Mouse (Mus musculus): Measurements from ENCODE around the gene Wdr25.

Wdr25 gene

GRCm38 (mm10) chr12:108938844-108939243, 45.4 kb downstream of the Wdr25 start:
- DNase-seq, result no peak

GRCm38 (mm10) chr12:108939317-108939716, 45.9 kb downstream of the Wdr25 start:
- DNase-seq, result no peak

- DNase-seq, result no peak
These were observed 46.8 kb downstream of the Wdr25 start for GRCm38 (mm10) chr12:108940255-108940654.

GRCm38 (mm10) chr12:108941282-108941681, 47.9 kb downstream of the Wdr25 start:
- DNase-seq, result no peak

GRCm38 (mm10) chr12:108942203-108942923, 48.9 kb downstream of the Wdr25 start:
- no peak for DNase-seq

GRCm38 (mm10) chr12:108953011-108953550, 59.6 kb downstream of the Wdr25 start:
- no peak for DNase-seq

- DNase-seq, result no peak
These were observed 60.4 kb downstream of the Wdr25 start for GRCm38 (mm10) chr12:108953838-108954237.

- no peak for DNase-seq
These were observed 61.0 kb downstream of the Wdr25 start for GRCm38 (mm10) chr12:108954456-108954855.

GRCm38 (mm10) chr12:108958483-108958882, 65.1 kb downstream of the Wdr25 start:
- no peak for DNase-seq

GRCm38 (mm10) chr12:108958991-108959638, 65.7 kb downstream of the Wdr25 start:
- DNase-seq, result no peak

DNA sequence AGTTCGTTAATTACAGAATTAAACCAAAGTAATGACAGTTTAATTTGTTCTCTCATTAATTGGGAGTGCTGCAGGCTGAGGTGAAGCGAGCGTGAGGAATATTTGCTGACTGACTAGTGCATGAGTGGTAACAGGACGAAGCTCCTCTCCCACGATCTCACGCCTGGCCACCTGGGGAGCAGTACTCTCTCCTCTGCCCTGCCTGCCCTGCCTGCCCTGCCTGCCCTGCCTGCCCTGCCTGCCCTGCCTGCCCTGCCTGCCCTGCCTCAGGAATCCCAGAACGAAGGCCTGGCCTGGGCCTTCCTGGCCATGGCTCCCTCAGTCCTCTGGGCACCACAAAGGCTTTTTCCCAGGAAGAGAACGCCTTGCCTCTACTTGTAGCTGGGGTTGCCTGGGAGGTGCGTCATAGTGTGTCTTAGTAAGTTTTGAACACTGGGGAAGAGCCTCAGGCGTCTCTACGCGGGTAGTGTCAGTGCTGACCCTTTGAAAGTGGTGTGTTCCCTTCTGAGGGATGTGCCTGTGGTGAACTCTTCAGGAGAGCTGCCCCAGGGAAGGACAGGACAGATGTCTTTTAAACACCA, 66.3 kb downstream of the Wdr25 start:
- no peak for DNase-seq

GRCm38 (mm10) chr12:108960225-108960624, 66.8 kb downstream of the Wdr25 start:
- DNase-seq, result peak; percentile 34 to 53

GRCm38 (mm10) chr12:108967631-108968030, 74.2 kb downstream of the Wdr25 start:
- DNase-seq, result no peak

- DNase-seq, result no peak
These were observed 74.6 kb downstream of the Wdr25 start for GRCm38 (mm10) chr12:108968031-108968430.

GRCm38 (mm10) chr12:108971446-108971845, 78.0 kb downstream of the Wdr25 start:
- no peak for DNase-seq

- no peak for DNase-seq
These were observed 78.8 kb downstream of the Wdr25 start for GRCm38 (mm10) chr12:108972234-108972633.

DNA sequence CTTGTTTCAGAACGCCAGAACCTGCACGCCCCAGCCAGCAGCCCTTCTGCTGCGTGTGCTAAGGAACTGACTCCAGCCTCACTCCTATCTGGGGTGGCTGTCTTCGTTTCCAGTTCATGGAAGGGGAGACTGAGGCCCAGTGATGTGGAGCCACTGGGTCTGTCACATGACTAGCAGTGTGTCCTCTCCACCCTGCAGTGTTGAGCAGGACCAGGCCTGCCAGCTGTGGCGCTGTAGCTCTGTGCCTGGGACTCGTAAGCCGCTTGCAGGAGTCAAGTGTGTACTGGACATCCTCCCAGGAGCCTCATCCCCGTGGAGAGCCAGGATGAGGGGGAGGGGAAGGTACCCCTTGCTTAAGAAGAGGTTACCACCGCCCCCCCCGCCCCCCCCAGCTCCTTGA, 86.5 kb downstream of the Wdr25 start:
- DNase-seq, result no peak

GRCm38 (mm10) chr12:108981941-108982683, 88.7 kb downstream of the Wdr25 start:
- no peak for DNase-seq

DNA sequence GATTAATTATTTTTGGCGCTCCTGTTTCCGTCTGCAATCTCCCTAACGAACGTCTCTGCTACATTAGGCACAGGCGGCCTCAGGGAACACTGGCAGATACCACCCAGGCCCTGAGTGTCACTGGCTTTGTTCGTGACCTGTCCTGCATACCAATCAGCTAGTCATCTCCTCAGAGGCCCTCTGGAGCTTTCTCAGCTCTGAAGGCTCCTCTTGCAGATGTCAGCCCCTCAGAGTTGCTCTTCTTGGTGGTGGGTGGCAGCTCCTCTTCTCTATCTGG, 89.2 kb downstream of the Wdr25 start:
- DNase-seq, result no peak

GRCm38 (mm10) chr12:108983496-108983895, 90.1 kb downstream of the Wdr25 start:
- DNase-seq, result no peak

- no peak for DNase-seq
These were observed 91.0 kb downstream of the Wdr25 start for GRCm38 (mm10) chr12:108984471-108984870.

GRCm38 (mm10) chr12:108985025-108985424, 91.6 kb downstream of the Wdr25 start:
- DNase-seq, result no peak

DNA sequence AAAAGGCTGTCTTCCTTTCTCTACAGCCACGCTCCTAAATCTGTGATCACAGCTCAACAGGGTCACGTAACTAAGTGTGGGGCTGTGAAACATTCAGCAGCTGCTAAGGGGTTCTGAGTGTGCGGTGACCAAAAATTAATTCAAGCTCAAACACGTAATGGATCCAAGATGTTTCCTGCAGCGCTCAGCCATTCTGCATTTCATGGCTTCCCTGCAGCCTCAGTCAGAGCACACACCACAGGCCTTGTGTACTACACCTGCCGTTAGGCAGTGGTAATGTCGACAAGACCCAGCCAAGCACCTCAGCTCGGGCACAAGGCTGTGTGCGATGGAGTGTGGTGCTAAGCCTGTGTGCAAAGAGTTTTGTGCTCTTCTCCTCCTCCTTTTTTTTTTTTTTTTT, 94.0 kb downstream of the Wdr25 start:
- no peak for DNase-seq
